In genomic region chr19:10752106-10752505, GRCm38 (mm10) we compare ENCODE assay signal across 18 mouse cellular contexts. TPM values are rescaled to one million over a fixed set of nuclear protein-coding genes. Genes with fewer than 3 reads are reported as not detected.
"Had no signal": no experiment of that assay in that cellular context is flagged by ENCODE, and none has a peak within 500 bp of the region (broad histone marks: within the 10 kb centered on the region; RNA-seq: fewer than 3 reads in every experiment).

No protein-coding gene starts in this region.

- DNase-seq: liver, embryonic 13.5 days; liver, postnatal 0 days; lung, adult 2 months; lung, postnatal 14 days; lung, postnatal 36 days; midbrain, embryonic 14.5 days; right cerebral cortex, postnatal 14 days had no signal

- H3K4me3 ChIP-seq: liver, embryonic 13.5 days; liver, embryonic 15.5 days; lung, embryonic 15.5 days; midbrain, embryonic 10.5 days; midbrain, embryonic 12.5 days; myocyte; neural tube, embryonic 12.5 days; stomach, embryonic 15.5 days had no signal

- H3K27ac ChIP-seq: liver, embryonic 13.5 days; liver, embryonic 15.5 days; lung, embryonic 15.5 days; macrophage; midbrain, embryonic 10.5 days; midbrain, embryonic 12.5 days; neural tube, embryonic 12.5 days; stomach, embryonic 15.5 days; stomach, postnatal 0 days had no signal

- H3K27me3 ChIP-seq: liver, embryonic 13.5 days; liver, embryonic 15.5 days; lung, embryonic 15.5 days; midbrain, embryonic 12.5 days; neural tube, embryonic 12.5 days; stomach, embryonic 15.5 days had no signal

- H3K4me1 ChIP-seq: liver, embryonic 13.5 days; liver, embryonic 15.5 days; lung, embryonic 15.5 days; neural tube, embryonic 12.5 days; stomach, embryonic 15.5 days had no signal

- ATAC-seq: liver, postnatal 0 days; lung, postnatal 0 days; midbrain, embryonic 16.5 days had no signal

- H3K36me3 ChIP-seq: liver, embryonic 13.5 days; liver, embryonic 15.5 days; lung, embryonic 15.5 days; midbrain, embryonic 10.5 days; midbrain, embryonic 12.5 days; neural tube, embryonic 12.5 days; stomach, embryonic 15.5 days had no signal

RNA-seq across cellular contexts. Expression of gene Cd5, which starts 13.3 kb away (rescaled TPM):
- polyA plus RNA-seq: liver, embryonic 13.5 days; liver, embryonic 15.5 days; midbrain, embryonic 10.5 days; myocyte had no signal
